Mouse (Mus musculus) stomach, postnatal 0 days (tissue): ENCODE data around the gene Iqsec2.

Source experiments
- CTCF ChIP-seq: IDR thresholded peaks from 2 replicates; pipeline ENCODE4 v1.5.1; 2016; ENCODE audit warnings: antibody characterized with exemption, low read depth, mild to moderate bottlenecking, moderate library complexity
- EP300 ChIP-seq: optimal IDR thresholded peaks from 2 replicates; pipeline ENCODE3; 2016; ENCODE audit warnings: antibody characterized with exemption

DNA sequence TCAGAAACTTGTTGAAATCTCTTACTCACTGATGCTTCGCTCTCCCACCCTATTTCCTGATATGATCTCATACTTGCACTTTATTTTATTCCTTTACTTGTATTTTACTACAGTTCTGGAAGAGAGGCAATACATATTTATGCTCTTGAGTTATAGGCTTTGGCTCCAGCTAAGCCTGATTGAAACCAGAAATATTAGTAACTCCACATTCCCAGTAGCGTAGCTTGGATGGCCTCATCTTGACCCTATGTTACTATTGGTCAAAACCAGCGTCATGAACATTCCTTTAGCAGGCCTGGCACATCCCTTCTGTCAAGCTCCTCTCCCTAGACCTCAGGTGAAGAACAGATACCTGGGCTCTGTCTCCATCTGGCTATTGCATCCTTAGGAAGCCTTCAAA is 14.2 kb downstream of the Iqsec2 start:
- TF ChIP-seq EP300 (no peak), CTCF (no peak)
